Mouse (Mus musculus) embryonic fibroblast, embryonic 13.5 days (primary cell): Measurements from ENCODE around the gene Sox8.

Experiments used
- CTCF ChIP-seq: IDR thresholded peaks from 2 replicates; pipeline ENCODE4 v1.5.1; 2011; ENCODE audit warnings: mild to moderate bottlenecking, control low read depth, low read length, moderate library complexity, borderline replicate concordance; ENCODE audit not compliant: insufficient read depth
- POLR2A ChIP-seq: IDR thresholded peaks from 2 replicates; pipeline ENCODE4 v1.6.1; 2011; ENCODE audit warnings: low read depth, mild to moderate bottlenecking, control low read depth, low read length, moderate library complexity

GRCm38 (mm10) chr17:25575208-25575971 is 4.9 kb upstream of the Sox8 start:
- TF ChIP-seq CTCF, result no peak
- TF ChIP-seq POLR2A, result no peak
